Mouse (Mus musculus) frontal cortex, postnatal 25 days (tissue): Measurements from ENCODE around the gene Sirt7.

Experiments used
- DNase-seq, 2 experiments: peaks; one replicate each; pipeline ENCODE4 v3.0.0; 2022; ENCODE audit warnings: low spot score in 2 of 2

Sirt7 gene

GRCm38 (mm10) chr11:120625152-120625775 lies at the start of gene Sirt7:
Sirt7 (minus strand) TSS chr11:120625240.
- no peak for DNase-seq

- DNase-seq, result no peak
Measured at GRCm38 (mm10) chr11:120673594-120674122, 48.6 kb upstream of the Sirt7 start.

- DNase-seq, result peak; percentile 85 to 86
Measured at GRCm38 (mm10) chr11:120672687-120673593, 47.9 kb upstream of the Sirt7 start, which contains the start of gene Aspscr1. Aspscr1 (plus strand) TSS chr11:120672973.

GRCm38 (mm10) chr11:120666617-120667016 lies 41.6 kb upstream of the Sirt7 start:
- no peak for DNase-seq

- no peak for DNase-seq
Measured at GRCm38 (mm10) chr11:120665406-120665805, 40.4 kb upstream of the Sirt7 start.

- no peak for DNase-seq
Measured at GRCm38 (mm10) chr11:120663714-120664113, 38.7 kb upstream of the Sirt7 start.

GRCm38 (mm10) chr11:120662759-120663158 lies 37.7 kb upstream of the Sirt7 start:
- DNase-seq, result no peak

- DNase-seq, result no peak
Measured at GRCm38 (mm10) chr11:120661076-120661460, 36.0 kb upstream of the Sirt7 start, which contains the start of gene Notum. Notum (minus strand) TSS chr11:120661175.

GRCm38 (mm10) chr11:120660301-120661075 lies 35.4 kb upstream of the Sirt7 start:
- no peak for DNase-seq

GRCm38 (mm10) chr11:120659509-120660300 lies 34.7 kb upstream of the Sirt7 start:
- no peak for DNase-seq

GRCm38 (mm10) chr11:120658876-120659410 lies 33.9 kb upstream of the Sirt7 start:
- peak; percentile 61 for DNase-seq

- DNase-seq, result no peak
Measured at GRCm38 (mm10) chr11:120657301-120657700, 32.3 kb upstream of the Sirt7 start.

- DNase-seq, result no peak
Measured at GRCm38 (mm10) chr11:120654741-120655140, 29.7 kb upstream of the Sirt7 start.

- DNase-seq, result no peak
Measured at GRCm38 (mm10) chr11:120651872-120652271, 26.8 kb upstream of the Sirt7 start.

GRCm38 (mm10) chr11:120648001-120648476 lies 23.0 kb upstream of the Sirt7 start, which contains the start of gene Myadml2:
Myadml2 (minus strand) TSS chr11:120648158.
- DNase-seq, result no peak

GRCm38 (mm10) chr11:120647047-120647830 lies 22.2 kb upstream of the Sirt7 start:
- no peak for DNase-seq

GRCm38 (mm10) chr11:120643601-120643987 lies 18.6 kb upstream of the Sirt7 start, which contains the start of gene Pycr1:
Pycr1 (minus strand) TSS chr11:120643769.
- peak; percentile 88 to 91 for DNase-seq

- no peak for DNase-seq
Measured at GRCm38 (mm10) chr11:120642939-120643600, 18.0 kb upstream of the Sirt7 start.

GRCm38 (mm10) chr11:120641869-120642268 lies 16.8 kb upstream of the Sirt7 start:
- no peak for DNase-seq
